Mouse (Mus musculus): ENCODE measurements around the gene Efcab14. TPM values are rescaled to one million over a fixed set of nuclear protein-coding genes. Genes with fewer than 3 reads are reported as not detected.

Efcab14 gene
- polyA plus RNA-seq, 1 experiment = 0.58 TPM

DNA sequence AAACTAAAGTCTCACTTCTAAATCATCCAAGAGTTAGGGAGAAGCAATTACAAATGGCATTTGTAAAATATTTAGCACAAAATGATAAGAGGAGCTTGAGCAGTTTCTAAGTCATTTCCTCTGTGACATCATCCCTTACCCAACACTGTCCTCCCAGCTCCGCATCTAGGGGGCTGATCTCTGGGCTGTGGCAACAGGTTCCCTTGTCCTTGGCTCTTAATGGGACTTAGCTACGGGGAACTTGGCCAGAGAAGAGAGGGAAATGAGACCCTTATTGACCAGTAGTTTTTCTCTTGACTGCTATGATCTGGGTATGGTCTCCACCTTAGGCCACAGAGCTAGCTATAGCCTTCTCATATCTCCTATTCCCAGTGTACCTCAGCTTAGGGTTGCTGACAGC lies 87.7 kb downstream of the Efcab14 start:
- TF ChIP-seq TAL1 (IDR thresholded peaks at IDR 0.05; ENCODE audit: low read length) = no peak
- no peak for TF ChIP-seq GATA1 (IDR thresholded peaks at IDR 0.05; ENCODE audit: low read length)
- Histone ChIP-seq H3K27me3 (ENCODE audit: control insufficient read depth) (no peaks in the 10 kb centered on the region), H3K9me3 (ENCODE audit: control insufficient read depth, low read length) (no peaks in the 10 kb centered on the region), H3K36me3 (ENCODE audit: control insufficient read depth) (peaks cover 13% of the 10 kb centered on the region), H3K4me3 (replicated peaks) (no peak overlapping the region), H3K4me1 (ENCODE audit: control insufficient read depth) (peaks cover 92% of the 10 kb centered on the region)

Other genes with a start within 250 kb of the Efcab14 start
- not detected in 2 replicates for gene Cyp4a14, start 241.6 kb upstream of the Efcab14 start, polyA plus RNA-seq (2012)
- gene Cyp4a10, start 219.5 kb upstream of the Efcab14 start, polyA plus RNA-seq (2012) = not detected in 2 replicates
- gene Cyp4a31, start 174.1 kb upstream of the Efcab14 start, polyA plus RNA-seq (2012) = not detected in 2 replicates
- gene Cyp4a32, start 136.8 kb upstream of the Efcab14 start, polyA plus RNA-seq (2012) = not detected in 2 replicates
- gene Cyp4b1, start 90.0 kb upstream of the Efcab14 start, polyA plus RNA-seq (2012) = 0.04 TPM in 1 of 2 replicates, not detected in the other
- not detected in 2 replicates for gene Tex38, start 43.3 kb downstream of the Efcab14 start, polyA plus RNA-seq (2012)
- gene Atpaf1, start 47.1 kb downstream of the Efcab14 start, polyA plus RNA-seq (2012) = 0.21 and 0.33 TPM in 2 replicates
- 0.55 and 1.0 TPM in 2 replicates for gene Mob3c, start 90.3 kb downstream of the Efcab14 start, polyA plus RNA-seq (2012)
- gene Mknk1, start 101.5 kb downstream of the Efcab14 start, polyA plus RNA-seq (2012) = 7.1 and 8.0 TPM in 2 replicates
- 0.02 TPM in 1 of 2 replicates, not detected in the other for gene Kncn, start 146.7 kb downstream of the Efcab14 start, polyA plus RNA-seq (2012)
- not detected in 2 replicates for gene 6430628N08Rik, start 152.9 kb downstream of the Efcab14 start, polyA plus RNA-seq (2012)
- not detected in 2 replicates for gene Dmbx1, start 202.2 kb downstream of the Efcab14 start, polyA plus RNA-seq (2012)

All from erythroblast, embryonic 14.5 days (primary cell).